Mouse (Mus musculus) heart, adult 2 months (tissue): ENCODE results near the gene Itga11. TPM values are rescaled to one million over a fixed set of nuclear protein-coding genes. Genes with fewer than 3 reads are reported as not detected.

Experiments used
- DNase-seq, 2 experiments: peaks; one replicate each; pipeline ENCODE4 v3.0.0; 2021
- H3K27ac ChIP-seq: fragments of 200-600 bp; 2 replicates; pipeline ENCODE4 v1.8.1; 2022
- H3K27me3 ChIP-seq: fragments of 200-500 bp; 2 replicates; pipeline ENCODE4 v1.6.1; 2012; ENCODE audit warnings: mild to moderate bottlenecking, low read length, inconsistent platforms, mixed read lengths; ENCODE audit not compliant: control insufficient read depth, insufficient read depth
- H3K36me3 ChIP-seq: fragments of 200-500 bp; 2 replicates; pipeline ENCODE4 v1.6.1; 2012; ENCODE audit warnings: low read length, inconsistent platforms; ENCODE audit not compliant: control insufficient read depth, insufficient read depth
- H3K4me1 ChIP-seq: fragments of 200-500 bp; 2 replicates; pipeline ENCODE4 v1.6.1; 2011; ENCODE audit warnings: low read length; ENCODE audit not compliant: control insufficient read depth, insufficient read depth
- H3K4me3 ChIP-seq: fragments of 200-600 bp; 2 replicates; pipeline ENCODE4 v1.8.1; 2022
- H3K79me2 ChIP-seq: fragments of 200-500 bp; replicated peaks from 2 replicates; pipeline ENCODE4 v1.6.1; 2012; ENCODE audit warnings: mild to moderate bottlenecking, inconsistent platforms, low read length, moderate library complexity, mixed read lengths; ENCODE audit not compliant: control insufficient read depth, insufficient read depth
- H3K9ac ChIP-seq: fragments of 200-500 bp; 2 replicates; pipeline ENCODE4 v1.6.1; 2012; ENCODE audit warnings: low read depth, mild to moderate bottlenecking, control low read depth, inconsistent platforms, low read length, mixed read lengths
- CTCF ChIP-seq: fragments of 200-600 bp; IDR thresholded peaks from 2 replicates; pipeline ENCODE4 v1.8.1; 2022; ENCODE audit warnings: antibody characterized with exemption, mild to moderate bottlenecking, moderate library complexity
- EP300 ChIP-seq: fragments of 200-500 bp; IDR thresholded peaks from 2 replicates; pipeline ENCODE4 v1.6.1; 2011; ENCODE audit warnings: low read depth, low read length, control low read depth; ENCODE audit not compliant: insufficient read depth
- POLR2A ChIP-seq: fragments of 200-500 bp; IDR thresholded peaks from 2 replicates; pipeline ENCODE4 v1.6.1; 2011; ENCODE audit warnings: mild to moderate bottlenecking, low read depth, low read length, control low read depth; ENCODE audit not compliant: insufficient read depth
- WGBS: fragments of 180-500 bp; shearing (Covaris S2); methylation state at CpG from one replicate; pipeline ENCODE4 v1.1.7; 2018; 5-methylcytosine and 5-hydroxymethylcytosine counted together
- intact Hi-C: fragments of 180-260 bp; cut with DNase I; formaldehyde crosslinking; loops from one replicate; pipeline ENCODE4 v1.15.1; 2025
- polyA plus RNA-seq: library from polyadenylated mRNA; depleted of rRNA; stranded (reverse); fragments of >200 nt; gene quantifications from 2 replicates; pipeline ENCODE4 v1.2.3, GENCODE M21; 2012
- total RNA-seq, 2 experiments: library from RNA; stranded (reverse); gene quantifications; 2 replicates each; pipeline ENCODE4 v1.2.3; 2021

Gene Itga11
- total and polyA plus RNA-seq, 3 experiments, result 1.1 to 2.9 (median 1.6) TPM

GRCm38 (mm10) chr9:62645716-62646400, 31.8 kb upstream of the Itga11 start:
- Histone ChIP-seq H3K9ac (no peak overlapping the region), H3K36me3 (no peaks in the 10 kb centered on the region), H3K27ac (no peak overlapping the region), H3K4me3 (no peak overlapping the region), H3K79me2 (no peaks in the 10 kb centered on the region), H3K4me1 (no peaks in the 10 kb centered on the region), H3K27me3 (no peaks in the 10 kb centered on the region)
- intact Hi-C loops, result no loop called here
- DNase-seq, result no peak
- 78% methylated on average over 6 of the region's 6 CpGs for WGBS
- TF ChIP-seq CTCF (no peak), EP300 (no peak), POLR2A (no peak)

- Histone ChIP-seq H3K4me1 (no peaks in the 10 kb centered on the region), H3K79me2 (no peaks in the 10 kb centered on the region), H3K27me3 (no peaks in the 10 kb centered on the region), H3K36me3 (no peaks in the 10 kb centered on the region), H3K27ac (no peak overlapping the region), H3K9ac (no peak overlapping the region), H3K4me3 (no peak overlapping the region)
- TF ChIP-seq CTCF (no peak), POLR2A (no peak), EP300 (no peak)
- DNase-seq, result no peak
- WGBS, result 67% methylated on average over 7 of the region's 7 CpGs
- intact Hi-C loops, result no loop called here
Observed at GRCm38 (mm10) chr9:62646721-62647183, 30.9 kb upstream of the Itga11 start.

GRCm38 (mm10) chr9:62649444-62649843, 28.2 kb upstream of the Itga11 start:
- Histone ChIP-seq H3K79me2 (no peaks in the 10 kb centered on the region), H3K9ac (no peak overlapping the region), H3K4me3 (no peak overlapping the region), H3K27me3 (no peaks in the 10 kb centered on the region; the same call in 1 of the 2 replicates), H3K27ac (no peak overlapping the region), H3K4me1 (no peaks in the 10 kb centered on the region), H3K36me3 (no peaks in the 10 kb centered on the region)
- no peak for DNase-seq
- intact Hi-C loops, result no loop called here
- TF ChIP-seq POLR2A, result no peak
- no peak for TF ChIP-seq EP300
- no peak for TF ChIP-seq CTCF
- 84% methylated on average over 3 of the region's 3 CpGs for WGBS

GRCm38 (mm10) chr9:62650764-62651163, 26.9 kb upstream of the Itga11 start:
- no peak for DNase-seq
- Histone ChIP-seq H3K27me3 (no peaks in the 10 kb centered on the region; the same call in 1 of the 2 replicates), H3K36me3 (no peaks in the 10 kb centered on the region), H3K4me3 (no peak overlapping the region), H3K79me2 (no peaks in the 10 kb centered on the region), H3K9ac (no peak overlapping the region), H3K27ac (no peak overlapping the region), H3K4me1 (peaks cover 1% of the 10 kb centered on the region; the same call in 1 of the 2 replicates)
- TF ChIP-seq POLR2A, result no peak
- TF ChIP-seq CTCF, result no peak
- TF ChIP-seq EP300, result no peak
- WGBS, result 86% methylated on average over 6 of the region's 6 CpGs
- intact Hi-C loops, result no loop called here

GRCm38 (mm10) chr9:62654336-62654735, 23.3 kb upstream of the Itga11 start:
- H3K79me2 ChIP-seq, result no peaks in the 10 kb centered on the region
- no peaks in the 10 kb centered on the region for H3K36me3 ChIP-seq
- TF ChIP-seq POLR2A (no peak), CTCF (no peak), EP300 (no peak)
- DNase-seq, result peak; percentile 41 to 54
- no peak overlapping the region; the same call in 1 of the 2 replicates for H3K27ac ChIP-seq
- WGBS, result 47% methylated on average over 6 of the region's 6 CpGs
- no peak overlapping the region for H3K4me3 ChIP-seq
- intact Hi-C loops, result no loop called here
- H3K27me3 ChIP-seq, result no peaks in the 10 kb centered on the region; the same call in 1 of the 2 replicates
- peaks cover 1% of the 10 kb centered on the region; the same call in 1 of the 2 replicates for H3K4me1 ChIP-seq
- no peak overlapping the region for H3K9ac ChIP-seq

- Histone ChIP-seq H3K27ac (no peak overlapping the region), H3K36me3 (no peaks in the 10 kb centered on the region), H3K27me3 (no peaks in the 10 kb centered on the region; the same call in 1 of the 2 replicates), H3K79me2 (no peaks in the 10 kb centered on the region), H3K9ac (no peak overlapping the region), H3K4me3 (no peak overlapping the region), H3K4me1 (peaks cover 1% of the 10 kb centered on the region; the same call in 1 of the 2 replicates)
- 86% methylated on average over 3 of the region's 3 CpGs for WGBS
- intact Hi-C loops, result no loop called here
- DNase-seq, result no peak
- TF ChIP-seq EP300, result no peak
- TF ChIP-seq POLR2A, result no peak
- TF ChIP-seq CTCF, result no peak
Observed at GRCm38 (mm10) chr9:62658016-62658415, 19.6 kb upstream of the Itga11 start.
